ENCODE assay signal across 28 mouse cellular contexts in the genomic region with DNA sequence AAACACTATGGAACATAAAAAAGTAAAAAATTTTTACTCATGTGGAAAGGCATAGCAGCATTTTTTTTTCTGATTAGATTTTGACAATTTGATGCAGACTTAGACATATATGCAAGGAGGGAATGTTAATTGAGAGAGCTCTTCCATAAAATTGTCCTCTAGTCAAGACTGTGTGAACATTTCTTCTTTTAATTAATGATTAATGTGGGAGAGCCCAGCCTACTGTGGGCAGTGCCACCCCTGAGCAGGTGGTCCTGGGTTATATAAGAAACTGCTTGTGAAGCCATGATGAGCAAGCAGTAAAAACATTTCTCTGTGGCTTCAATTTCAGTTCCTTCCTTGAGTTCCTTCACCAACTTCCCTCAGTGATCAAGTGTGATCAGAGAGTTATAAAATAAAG.
"Had no signal": no experiment of that assay in that cellular context is flagged by ENCODE, and none has a peak within 500 bp of the region (broad histone marks: within the 10 kb centered on the region; RNA-seq: fewer than 3 reads in every experiment).

No protein-coding gene starts in this region.

- H3K27me3 ChIP-seq: embryonic facial prominence, embryonic 12.5 days; embryonic facial prominence, embryonic 13.5 days; embryonic facial prominence, embryonic 15.5 days; forebrain, embryonic 12.5 days; forebrain, embryonic 13.5 days; forebrain, embryonic 15.5 days had no signal

- DNase-seq: cerebellum, adult 2 months; cerebellum, adult 8-10 months; cerebellum, adult 9-10 months; cerebellum, adult 9-11 months; cerebellum, postnatal 10 days; cerebellum, postnatal 14 days; cerebellum, postnatal 25 days; cerebellum, postnatal 36 days; embryo, embryonic 11 days; forebrain, postnatal 0 days; gastrocnemius, adult 2 months; gastrocnemius, postnatal 10 days; gastrocnemius, postnatal 14 days; gastrocnemius, postnatal 25 days; gastrocnemius, postnatal 36 days; heart, adult 11 months; heart, adult 18-20 months had no signal

- H3K9me3 ChIP-seq: embryonic facial prominence, embryonic 10.5 days; embryonic facial prominence, embryonic 12.5 days; embryonic facial prominence, embryonic 13.5 days; embryonic facial prominence, embryonic 15.5 days; forebrain, embryonic 10.5 days; forebrain, embryonic 12.5 days; forebrain, embryonic 13.5 days; forebrain, embryonic 15.5 days had no signal

- H3K27ac ChIP-seq: embryonic facial prominence, embryonic 10.5 days; embryonic facial prominence, embryonic 12.5 days; embryonic facial prominence, embryonic 13.5 days; embryonic facial prominence, embryonic 15.5 days; forebrain, embryonic 10.5 days; forebrain, embryonic 12.5 days; forebrain, embryonic 13.5 days; forebrain, embryonic 15.5 days; gastrocnemius, adult 2 months had no signal

- H3K4me2 ChIP-seq: embryonic facial prominence, embryonic 12.5 days; embryonic facial prominence, embryonic 13.5 days; embryonic facial prominence, embryonic 15.5 days; forebrain, embryonic 12.5 days; forebrain, embryonic 13.5 days; forebrain, embryonic 15.5 days had no signal

- H3K4me3 ChIP-seq: embryonic facial prominence, embryonic 10.5 days; embryonic facial prominence, embryonic 12.5 days; embryonic facial prominence, embryonic 13.5 days; embryonic facial prominence, embryonic 15.5 days; erythroblast, embryonic 14.5 days; forebrain, embryonic 10.5 days; forebrain, embryonic 12.5 days; forebrain, embryonic 13.5 days; forebrain, embryonic 15.5 days; gastrocnemius, adult 2 months had no signal

- ATAC-seq: forebrain, embryonic 13.5 days; forebrain, embryonic 14.5 days; forebrain, embryonic 15.5 days; forebrain, embryonic 16.5 days; forebrain, postnatal 0 days had no signal

- H3K4me1 ChIP-seq: embryonic facial prominence, embryonic 12.5 days; embryonic facial prominence, embryonic 13.5 days; embryonic facial prominence, embryonic 15.5 days; forebrain, embryonic 12.5 days; forebrain, embryonic 13.5 days; forebrain, embryonic 15.5 days had no signal

- H3K36me3 ChIP-seq: embryonic facial prominence, embryonic 10.5 days; embryonic facial prominence, embryonic 12.5 days; embryonic facial prominence, embryonic 13.5 days; embryonic facial prominence, embryonic 15.5 days; forebrain, embryonic 10.5 days; forebrain, embryonic 12.5 days; forebrain, embryonic 15.5 days had no signal

- H3K9ac ChIP-seq: embryonic facial prominence, embryonic 12.5 days; embryonic facial prominence, embryonic 13.5 days; embryonic facial prominence, embryonic 15.5 days; forebrain, embryonic 12.5 days; forebrain, embryonic 13.5 days; forebrain, embryonic 15.5 days; forebrain, postnatal 0 days had no signal
